Mouse (Mus musculus) neutrophil, adult 5-6 weeks (primary cell): ENCODE results near the gene Kdm5c. TPM values are rescaled to one million over a fixed set of nuclear protein-coding genes. Genes with fewer than 3 reads are reported as not detected.
"Not testable (repeated sequence)": the region's sequence is repeated elsewhere in the genome, so short reads cannot be mapped to it uniquely, and the experiment has no call there.

Experiments used
- ATAC-seq: fragments of 151-379, 151-347 bp; 2 replicates; pipeline ENCODE4 v1.8.0; 2017; ENCODE audit warnings: mild to moderate bottlenecking, moderate TSS enrichment; ENCODE audit not compliant: insufficient number of reproducible peaks, poor library complexity, low FRiP score, severe bottlenecking; ENCODE audit errors: extremely low read depth
- total RNA-seq: library from RNA; stranded (forward); fragments of 200-1000 nt; gene quantifications from 2 replicates; pipeline ENCODE4 v1.2.3, GENCODE M21; 2017

Kdm5c gene
- 69.0 and 73.4 TPM in 2 replicates for total RNA-seq

DNA sequence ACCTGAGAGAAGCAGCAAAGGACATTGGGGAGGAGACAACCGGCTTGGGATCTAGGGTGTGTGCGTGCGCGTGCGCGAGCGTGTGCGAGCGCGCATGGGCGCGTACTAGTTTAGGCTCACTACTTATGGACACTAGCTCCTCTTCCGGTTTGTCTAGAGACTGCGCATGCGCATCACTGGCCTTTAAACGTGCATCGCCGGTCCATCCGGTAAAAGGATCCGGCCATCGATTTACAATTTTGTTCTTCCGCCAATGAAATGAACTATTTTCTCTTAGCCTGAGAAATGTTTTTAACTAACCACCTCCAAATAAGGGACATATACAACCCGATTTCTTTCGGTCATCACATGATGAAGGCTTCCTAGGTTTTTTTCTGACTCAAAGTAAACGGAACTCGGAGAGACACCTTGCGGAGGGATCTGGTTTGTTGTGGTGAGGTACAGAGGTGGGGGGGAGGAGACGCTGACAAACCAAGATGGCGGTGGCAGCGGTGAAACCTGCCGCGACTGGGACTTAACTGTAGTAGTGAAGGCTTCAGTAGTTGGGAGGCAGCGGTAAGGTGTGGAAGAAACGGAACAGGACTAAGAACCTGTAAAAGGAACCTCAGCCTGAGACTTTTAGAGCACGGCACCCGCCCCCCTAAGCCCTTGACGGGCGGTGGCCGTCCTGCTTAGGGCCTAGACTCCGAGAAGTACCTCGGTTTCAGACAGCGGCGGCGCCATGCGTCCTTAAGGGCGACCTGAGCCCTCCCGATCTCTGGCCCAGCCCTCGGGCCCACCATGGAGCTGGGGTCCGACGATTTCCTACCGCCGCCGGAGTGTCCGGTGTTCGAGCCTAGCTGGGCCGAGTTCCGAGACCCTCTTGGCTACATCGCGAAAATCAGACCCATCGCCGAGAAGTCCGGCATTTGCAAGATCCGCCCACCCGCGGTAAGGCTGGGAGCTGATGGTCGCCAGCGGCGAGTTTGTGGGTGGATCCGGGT is at the start of gene Kdm5c:
Kdm5c (plus strand) TSS at position 240 of the 983 bp plus-strand sequence.
- ATAC-seq = peak; percentile 94

DNA sequence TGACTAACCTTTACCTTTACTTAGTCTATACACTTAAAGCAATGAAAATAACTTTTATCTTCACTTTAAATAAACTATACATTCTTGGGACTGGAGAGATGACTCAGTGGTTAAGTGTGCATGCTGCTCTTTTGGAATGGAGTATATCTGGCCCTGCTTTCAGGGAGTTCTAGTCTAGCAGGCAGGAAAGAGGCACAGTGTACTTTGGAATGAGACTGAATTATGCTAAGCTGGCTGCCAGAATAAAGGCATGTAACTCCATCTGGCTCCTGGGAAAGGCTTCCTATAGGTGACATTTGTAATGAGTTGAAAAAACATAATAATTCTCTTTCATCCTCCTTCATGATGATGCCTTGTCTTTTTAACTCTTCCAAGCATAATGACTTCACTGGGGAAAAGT is 45.7 kb upstream of the Kdm5c start:
- no peak for ATAC-seq

DNA sequence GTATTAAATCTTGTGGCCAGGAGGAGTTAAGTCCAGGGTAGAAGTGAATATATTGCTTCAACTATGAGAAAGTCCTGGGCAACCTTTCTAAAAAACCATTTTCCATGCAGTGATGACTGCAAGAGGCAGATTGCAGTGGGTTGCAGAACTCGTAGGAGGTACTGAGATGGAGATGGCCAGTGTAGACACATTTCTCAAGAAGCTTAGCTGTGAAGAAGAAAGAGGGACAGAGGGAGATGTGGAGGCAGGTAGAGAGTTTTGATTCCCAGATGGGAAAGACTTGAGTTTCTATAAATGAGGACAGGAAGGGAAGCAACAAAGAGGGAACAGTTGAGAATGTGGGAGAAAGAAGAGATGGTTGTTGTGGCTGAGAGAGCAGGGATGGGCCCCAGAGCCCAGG is 41.6 kb upstream of the Kdm5c start:
- ATAC-seq = no peak

DNA sequence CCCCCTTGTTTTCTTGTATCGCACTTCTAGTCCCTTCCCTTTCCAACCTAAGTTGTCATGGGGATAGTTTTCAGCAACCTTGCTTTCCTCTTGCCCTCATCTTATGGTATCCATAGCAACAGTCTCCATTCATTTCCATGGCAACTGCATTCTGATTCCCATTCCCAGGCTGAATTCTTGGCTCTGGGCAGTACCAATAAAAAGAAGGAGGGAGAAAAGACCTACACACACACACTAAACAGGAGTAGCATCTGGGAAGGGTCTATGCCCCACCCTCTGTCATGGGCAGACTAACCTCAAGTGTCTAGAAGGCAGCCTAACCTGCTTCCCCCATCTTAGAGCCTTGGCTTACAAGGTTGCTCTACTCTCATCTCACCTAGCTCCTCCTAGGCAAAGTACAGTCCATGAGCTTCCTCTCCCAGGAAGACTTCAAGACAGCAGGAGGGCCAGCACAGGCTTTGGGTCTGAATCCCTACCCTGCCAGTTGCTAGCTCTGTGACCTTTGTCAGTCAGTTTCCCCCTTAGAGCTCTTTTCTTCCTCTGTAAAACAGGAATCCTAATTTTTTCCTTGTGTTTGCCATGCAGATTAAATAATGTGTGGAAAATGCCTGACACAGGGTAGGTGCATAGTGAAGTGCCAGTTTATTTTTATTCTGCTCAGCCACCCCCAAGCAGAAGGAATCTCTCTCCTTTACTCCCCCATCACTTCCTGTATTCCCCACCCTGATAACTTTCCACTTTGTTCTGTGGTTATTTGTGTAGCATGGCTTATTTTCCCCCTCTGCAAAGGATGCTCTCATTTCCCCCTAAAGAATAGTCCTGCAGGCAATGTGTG is 34.8 kb upstream of the Kdm5c start:
- no peak for ATAC-seq

DNA sequence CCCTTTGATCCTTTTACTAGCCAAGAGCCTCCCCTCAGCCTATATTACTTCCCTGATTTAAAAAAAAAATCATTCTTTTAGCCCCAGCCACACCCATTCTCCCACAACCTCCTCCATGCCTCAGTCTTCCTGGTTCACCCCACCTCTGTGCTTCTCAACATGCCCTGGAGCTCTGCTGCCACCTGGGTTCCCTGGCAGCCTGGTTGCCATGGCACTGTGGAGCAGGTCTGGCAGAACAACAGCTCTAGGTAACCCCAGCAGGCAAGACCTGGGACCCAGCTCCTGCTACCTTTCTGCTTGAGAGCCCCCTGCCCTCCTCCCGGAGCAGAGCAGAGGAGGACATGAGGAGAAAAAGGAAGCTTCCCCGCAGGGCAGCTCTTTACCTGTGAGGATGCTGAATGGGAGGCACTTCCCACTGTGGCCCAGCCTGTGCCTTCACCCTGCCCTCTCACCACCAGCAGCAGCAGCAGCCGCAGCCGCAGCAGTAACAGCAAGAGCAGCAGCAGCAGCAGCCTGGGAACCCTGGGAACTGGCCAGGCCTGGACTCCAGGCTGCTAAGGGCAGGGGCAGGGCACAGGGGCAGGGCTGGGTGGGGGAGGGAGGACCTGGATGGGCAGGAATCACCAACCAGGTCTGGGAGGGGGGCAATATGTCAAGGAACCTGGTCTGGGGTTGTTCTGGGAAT is 30.9 kb upstream of the Kdm5c start:
- no peak for ATAC-seq

DNA sequence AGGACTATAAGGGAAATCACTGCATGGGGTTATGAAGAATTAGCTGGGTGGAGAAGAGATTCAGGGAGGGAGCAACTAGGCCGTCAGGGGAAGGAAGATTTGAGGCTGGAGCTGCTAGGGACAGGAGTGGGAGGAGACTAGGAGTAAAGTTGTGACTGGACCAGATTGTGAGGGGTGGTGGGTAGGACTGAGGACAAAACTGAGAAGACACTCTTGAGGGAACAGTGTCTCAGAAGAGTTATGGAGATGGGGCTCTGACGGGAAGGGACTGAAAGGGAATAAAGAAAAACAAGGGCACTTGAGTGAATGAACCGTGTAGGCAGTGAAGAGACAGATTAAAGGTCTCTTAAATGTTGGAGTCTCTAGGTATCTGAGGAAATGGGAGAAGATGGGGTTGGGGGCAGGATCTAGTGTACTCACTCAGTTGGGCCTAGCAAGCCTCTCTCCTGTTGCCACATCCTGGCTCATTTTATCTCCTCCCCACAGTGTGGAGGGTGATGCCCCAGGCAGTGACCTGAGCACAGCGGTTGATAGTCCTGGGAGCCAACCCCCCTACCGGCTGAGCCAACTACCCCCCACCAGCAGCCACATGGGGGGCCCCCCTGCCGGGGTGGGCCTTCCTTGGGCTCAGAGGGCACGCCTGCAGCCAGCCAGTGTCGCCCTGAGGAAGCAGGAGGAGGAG is 30.3 kb upstream of the Kdm5c start:
- no peak for ATAC-seq

DNA sequence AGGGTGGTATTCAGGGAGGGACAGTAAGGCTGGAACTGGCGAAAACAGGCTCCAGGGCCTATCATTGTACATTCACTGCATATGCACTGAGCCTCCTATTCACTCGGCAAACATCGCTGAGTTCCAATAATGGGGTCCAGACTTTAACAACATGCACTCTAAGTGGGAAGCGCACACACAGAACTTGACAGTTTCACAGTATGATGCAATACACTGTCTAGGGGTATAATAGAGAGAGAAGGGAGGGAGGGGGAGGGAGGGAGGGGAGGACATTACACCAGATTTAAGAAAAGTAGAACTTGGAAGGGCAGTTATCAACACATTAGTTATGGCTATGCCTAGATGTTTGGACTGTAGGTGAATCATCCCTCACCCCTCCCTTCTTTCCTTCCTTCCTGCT is 29.6 kb upstream of the Kdm5c start:
- no peak for ATAC-seq

DNA sequence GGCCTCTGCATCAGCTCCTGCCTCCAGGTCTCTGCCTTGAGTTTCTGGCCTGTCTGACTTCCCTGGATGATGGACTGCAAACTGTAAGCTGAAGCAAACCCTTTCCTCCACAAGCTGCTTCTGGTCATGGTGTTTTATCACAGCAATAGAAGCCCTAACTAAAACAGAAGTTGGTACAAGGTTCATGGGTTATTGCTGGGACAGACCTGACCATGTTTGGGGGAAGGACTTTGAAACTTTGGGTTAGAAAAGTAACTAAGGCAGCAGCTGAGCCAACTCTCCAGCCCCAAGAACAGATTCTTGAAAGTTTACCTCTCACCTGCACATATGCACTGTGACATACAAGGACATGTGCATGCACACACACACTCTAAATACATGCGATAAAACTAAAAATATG is 27.3 kb upstream of the Kdm5c start:
- ATAC-seq = no peak

DNA sequence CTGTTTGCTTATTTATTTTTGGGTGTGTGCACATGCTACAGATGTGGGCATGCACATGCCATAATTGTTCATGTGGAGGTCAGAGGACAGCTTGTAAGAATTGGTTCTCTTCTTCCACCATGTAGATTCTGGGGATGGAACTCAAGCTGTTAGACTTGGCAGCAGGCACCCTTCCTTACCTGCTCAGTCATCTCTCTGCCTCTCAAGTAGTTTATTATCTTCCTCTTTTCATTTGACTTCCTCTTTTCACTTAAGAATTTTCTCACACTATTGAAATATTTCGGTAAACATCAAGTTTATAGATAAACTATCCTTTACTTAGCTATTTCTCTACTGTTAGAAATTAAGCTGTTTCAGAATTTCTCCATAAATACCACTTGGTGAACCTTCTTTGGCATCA is 18.1 kb upstream of the Kdm5c start:
- 0 out of 2 replicates have a peak, but pooled peaks have one; percentile 30 for ATAC-seq

DNA sequence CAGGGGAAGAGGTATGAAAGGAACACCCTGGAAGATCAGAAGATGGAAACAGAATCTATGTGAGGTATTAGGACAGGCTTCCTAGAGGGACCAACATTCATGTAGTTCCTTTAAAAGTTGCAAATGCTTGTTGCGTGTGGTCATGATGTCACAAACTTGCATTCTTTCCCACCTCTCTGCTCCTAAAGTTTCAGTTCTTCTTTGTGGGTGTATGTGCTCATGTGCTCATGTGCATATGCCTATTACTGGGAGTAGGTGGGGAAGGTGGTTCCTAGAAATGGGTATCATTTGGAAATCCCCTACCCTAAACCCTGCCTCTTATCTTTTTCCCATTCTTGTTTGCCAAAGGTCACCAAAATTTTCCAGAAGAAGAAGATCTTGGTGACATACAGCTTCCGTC is 14.3 kb upstream of the Kdm5c start:
- ATAC-seq = no peak

DNA sequence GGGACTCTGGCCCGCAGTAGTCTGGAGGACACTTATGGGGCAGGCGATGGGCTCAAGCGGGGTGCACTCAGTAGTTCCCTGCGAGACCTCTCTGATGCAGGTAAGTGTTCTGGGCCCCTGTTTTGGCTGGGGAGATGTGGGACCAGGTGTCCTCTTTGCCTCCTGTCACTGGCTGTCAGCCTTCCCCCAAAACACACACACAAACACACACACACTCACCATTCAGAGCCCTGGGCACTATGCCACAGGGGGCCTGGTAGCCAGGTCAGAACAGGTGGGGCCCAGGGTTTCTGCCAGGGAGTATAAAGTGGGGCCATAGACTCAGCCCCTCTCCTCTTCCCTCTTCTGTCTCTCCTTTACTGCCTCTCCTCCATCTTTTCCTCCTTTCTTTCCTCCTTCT is 11.1 kb upstream of the Kdm5c start:
- ATAC-seq = no peak

DNA sequence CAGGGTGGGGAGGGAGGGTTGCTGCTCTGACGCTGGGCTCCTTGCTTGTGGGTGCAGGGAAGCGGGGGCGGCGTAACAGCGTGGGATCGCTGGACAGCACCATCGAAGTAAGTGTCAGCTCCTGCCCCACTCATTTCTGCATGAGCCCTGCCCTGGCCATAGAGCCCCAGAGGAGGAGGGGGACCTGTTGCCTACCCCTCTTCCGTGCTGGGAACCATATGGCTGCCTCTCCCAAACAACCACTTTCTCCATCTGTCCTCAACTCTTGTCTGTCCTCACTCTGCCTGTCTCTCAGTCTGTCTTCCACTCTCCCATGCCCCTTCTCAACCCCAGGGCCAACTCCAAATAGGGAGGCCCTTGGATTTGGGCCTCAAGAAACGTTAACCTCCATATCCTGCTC is 10.6 kb upstream of the Kdm5c start:
- ATAC-seq = no peak

DNA sequence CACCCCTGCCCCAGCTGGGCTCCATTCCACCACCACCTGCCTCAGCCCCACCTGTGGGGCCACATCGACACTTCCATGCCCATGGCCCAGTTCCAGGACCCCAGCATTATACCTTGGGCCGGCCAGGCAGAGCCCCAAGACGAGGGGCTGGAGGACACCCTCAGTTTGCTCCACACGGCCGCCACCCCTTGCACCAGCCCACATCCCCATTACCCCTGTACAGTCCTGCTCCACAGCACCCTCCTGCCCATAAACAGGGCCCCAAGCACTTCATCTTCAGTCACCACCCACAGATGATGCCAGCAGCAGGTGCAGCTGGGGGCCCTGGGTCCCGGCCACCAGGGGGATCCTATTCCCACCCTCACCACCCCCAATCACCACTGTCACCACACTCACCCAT is 9.5 kb upstream of the Kdm5c start:
- no peak for ATAC-seq

DNA sequence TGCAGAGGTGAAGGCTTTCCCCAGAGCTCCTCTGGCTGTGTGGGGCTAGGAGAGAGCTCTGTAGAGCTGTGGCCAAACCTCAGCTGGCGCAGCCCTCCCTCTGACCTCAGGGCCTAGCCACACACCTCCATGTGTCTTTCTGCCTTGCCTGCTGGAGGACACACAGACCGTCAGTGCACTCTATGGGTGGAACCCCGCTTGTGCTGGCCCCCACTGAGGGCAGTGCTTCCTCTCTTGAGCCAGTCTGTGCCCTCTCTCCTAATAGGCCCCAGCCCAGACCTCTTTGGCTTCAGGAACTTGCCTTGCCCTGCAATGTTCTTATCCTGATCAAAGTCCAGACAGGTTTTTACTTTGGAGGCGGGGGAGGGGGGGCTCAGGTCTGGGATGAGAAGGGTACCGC is 8.5 kb upstream of the Kdm5c start:
- no peak for ATAC-seq

DNA sequence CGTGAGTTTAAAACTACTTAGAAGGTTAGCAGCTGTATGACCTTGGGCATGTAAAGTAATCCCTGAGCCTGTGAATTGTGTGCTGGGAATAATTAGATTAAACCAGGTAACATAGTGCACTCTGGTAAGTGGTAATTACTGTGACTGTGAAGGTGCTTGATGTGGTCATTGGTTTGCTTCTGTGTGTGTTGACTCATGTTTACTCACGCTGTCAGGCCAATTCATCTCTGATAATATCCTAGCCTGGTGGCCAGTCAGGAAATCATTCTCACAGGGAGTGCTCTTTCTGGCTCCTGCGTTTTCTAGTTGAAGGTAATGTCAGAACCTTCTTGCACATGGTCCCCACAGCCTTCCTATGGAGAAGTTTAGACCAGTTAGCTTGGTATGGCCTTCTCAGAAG is 1.3 kb downstream of the Kdm5c start:
- no peak for ATAC-seq

DNA sequence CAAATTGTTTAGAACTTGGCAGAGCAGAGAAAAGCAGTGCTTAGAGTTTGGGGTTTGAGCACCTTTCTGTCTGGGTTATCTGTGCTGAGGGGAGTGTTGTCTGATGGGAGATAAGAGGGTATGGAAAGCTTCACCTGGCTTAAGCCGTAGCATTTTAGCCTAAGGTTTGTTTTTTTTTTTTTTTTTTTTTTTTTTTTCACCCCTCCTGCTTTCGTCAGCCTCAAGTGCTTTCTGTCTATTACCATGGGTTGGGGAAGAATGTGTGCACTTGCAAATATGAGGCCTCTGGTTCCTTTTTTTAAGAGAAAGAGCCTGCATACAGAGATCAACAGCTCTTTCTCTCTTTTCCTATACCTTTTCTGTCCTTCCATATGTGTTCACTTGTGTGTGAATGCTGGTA is 2.9 kb downstream of the Kdm5c start:
- ATAC-seq = no peak

DNA sequence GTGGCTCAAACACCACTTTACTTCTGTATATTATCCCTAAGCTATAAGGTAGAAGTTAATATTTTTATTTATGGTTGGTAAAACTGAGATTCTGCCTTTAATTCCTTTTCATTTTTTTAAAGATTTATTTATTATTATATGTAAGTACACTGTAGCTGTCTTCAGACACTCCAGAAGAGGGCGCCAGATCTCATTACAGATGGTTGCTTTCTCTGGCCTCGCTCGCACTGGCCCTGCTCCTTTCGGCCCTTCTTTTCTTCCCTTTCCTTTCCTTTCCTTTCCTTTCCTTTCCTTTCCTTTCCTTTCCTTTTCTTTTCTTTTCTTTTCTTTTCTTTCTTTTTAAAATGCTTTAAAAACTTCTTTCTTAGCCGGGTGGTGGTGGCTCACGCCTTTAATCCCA is 10.3 kb downstream of the Kdm5c start:
- ATAC-seq = not testable (repeated sequence)

DNA sequence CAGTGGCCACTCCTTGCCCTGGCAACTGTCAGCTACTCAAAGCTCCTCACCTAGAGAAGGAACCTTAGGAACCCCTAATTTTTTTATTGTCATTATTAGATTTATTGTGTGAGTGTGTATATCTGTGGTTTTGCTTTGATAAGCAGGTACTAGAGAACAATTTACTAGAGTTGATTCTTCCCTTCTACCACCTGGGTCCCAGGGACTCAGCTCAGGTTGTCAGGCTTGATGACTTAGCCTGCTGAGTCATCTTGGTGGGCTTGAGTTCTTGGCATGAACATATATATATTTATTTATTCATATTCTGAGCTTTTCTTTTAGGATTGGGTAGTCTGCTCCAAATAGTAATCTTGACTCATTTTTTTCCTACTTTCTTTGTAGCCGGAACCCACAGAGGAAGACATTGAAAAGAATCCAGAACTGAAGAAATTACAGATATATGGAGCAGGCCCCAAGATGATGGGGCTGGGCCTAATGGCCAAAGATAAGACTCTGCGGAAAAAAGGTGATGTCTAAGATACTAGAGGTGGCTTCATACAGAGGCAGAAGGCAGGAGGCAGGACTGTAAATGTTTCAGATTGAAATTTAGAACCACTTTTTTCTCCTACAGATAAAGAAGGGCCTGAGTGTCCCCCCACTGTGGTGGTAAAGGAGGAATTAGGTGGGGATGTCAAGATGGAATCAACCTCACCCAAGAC is 11.8 kb downstream of the Kdm5c start:
- no peak for ATAC-seq
